Mouse (Mus musculus) heart, postnatal 0 days (tissue): ENCODE measurements at regions not wholly inside any gene's neighbourhood (a gene's known extent, or its start where the extent isn't known, plus 50 kb on each side); places are given as distances from the start of the nearest gene placed in this dataset.

ENCODE experiments used
- CTCF ChIP-seq: IDR thresholded peaks from 2 replicates; pipeline ENCODE4 v1.5.1; 2016; ENCODE audit warnings: antibody characterized with exemption, control low read depth, low read depth
- EP300 ChIP-seq: IDR thresholded peaks from 2 replicates; pipeline ENCODE4 v1.6.1; 2016; ENCODE audit warnings: antibody characterized with exemption, low read depth

DNA sequence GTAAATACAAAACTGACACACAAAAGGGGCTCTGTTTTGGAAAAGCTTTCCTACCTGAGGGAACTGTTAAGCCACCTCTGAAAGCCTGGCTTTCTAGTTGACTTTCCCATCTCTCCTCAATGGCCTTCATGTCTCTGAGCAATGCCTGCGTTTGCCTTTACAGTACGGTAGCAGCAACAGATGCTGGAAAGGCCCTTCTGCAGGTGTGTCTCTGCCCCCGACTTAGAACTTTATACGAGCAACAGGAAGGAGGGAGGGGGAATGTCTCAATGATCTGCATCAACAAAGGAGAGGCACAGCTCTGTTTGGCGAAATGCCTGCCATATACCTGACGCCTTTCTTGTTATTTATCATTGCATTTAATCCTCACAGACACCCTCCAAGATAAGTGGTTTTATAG is 77.0 kb downstream of the Btg1 start:
- TF ChIP-seq CTCF (no peak), EP300 (no peak)
